In the genomic region with DNA sequence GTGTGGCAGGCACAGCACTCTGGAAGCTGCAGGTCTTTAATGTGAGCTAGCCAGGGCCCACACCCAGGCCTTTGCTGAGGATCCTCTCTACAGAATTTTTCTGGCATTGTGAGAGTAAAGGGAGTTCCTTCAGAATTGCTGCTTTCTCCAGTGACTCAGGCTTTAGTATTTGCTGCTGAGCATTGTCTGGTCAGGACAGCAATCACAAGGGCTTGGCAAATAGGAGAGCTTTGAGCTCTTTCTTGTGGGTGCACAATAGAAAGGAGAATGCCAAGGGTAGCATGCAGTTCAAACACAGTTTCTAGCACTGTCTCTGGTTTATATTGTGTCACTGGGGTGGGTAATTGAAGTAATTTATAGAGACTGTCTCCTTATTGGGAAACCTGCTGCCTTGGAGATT, we compare ENCODE assay signal across 8 mouse cellular contexts. TPM values are rescaled to one million over a fixed set of nuclear protein-coding genes. Genes with fewer than 3 reads are reported as not detected.
DNase-seq lines count a peak whose midpoint lies in the region; ATAC-seq and TF ChIP-seq lines count a peak whose summit lies in the region.
"Had no signal": no experiment of that assay in that cellular context is flagged by ENCODE, and none has a peak within 500 bp of the region (broad histone marks: within the 10 kb centered on the region; RNA-seq: fewer than 3 reads in every experiment).

No protein-coding gene starts in this region.

- no peak overlapping the region for H3K4me3 ChIP-seq in layer of hippocampus, adult 2 months
- no peak overlapping the region for H3K4me3 ChIP-seq in embryonic facial prominence, embryonic 13.5 days
- H3K4me3 ChIP-seq in hindbrain, postnatal 0 days (ENCODE audit: low read length) = no peak overlapping the region
- peak overlapping the region; percentile 8; the same call in 1 of the 2 replicates for H3K4me3 ChIP-seq in neural tube, embryonic 13.5 days

- H3K9ac ChIP-seq in embryonic facial prominence, embryonic 13.5 days = no peak overlapping the region
- H3K9ac ChIP-seq in hindbrain, postnatal 0 days (replicated peaks; ENCODE audit: low read length) = no peak overlapping the region
- H3K9ac ChIP-seq in neural tube, embryonic 13.5 days = peak overlapping the region; percentile 41; the same call in 1 of the 2 replicates

- H3K4me1 ChIP-seq in embryonic facial prominence, embryonic 13.5 days = peaks cover 43% of the 10 kb centered on the region
- peaks cover 29% of the 10 kb centered on the region for H3K4me1 ChIP-seq in hindbrain, postnatal 0 days (ENCODE audit: insufficient read depth, low read length)
- H3K4me1 ChIP-seq in neural tube, embryonic 13.5 days (replicated peaks) = peaks cover 51% of the 10 kb centered on the region

- no peaks in the 10 kb centered on the region for H3K27me3 ChIP-seq in embryonic facial prominence, embryonic 13.5 days
- no peaks in the 10 kb centered on the region for H3K27me3 ChIP-seq in hindbrain, postnatal 0 days (ENCODE audit: insufficient read depth, low read length)
- H3K27me3 ChIP-seq in neural tube, embryonic 13.5 days = no peaks in the 10 kb centered on the region

- 0 out of 2 replicates have a peak overlapping the region, but pooled peaks have one; percentile 73 for H3K4me2 ChIP-seq in embryonic facial prominence, embryonic 13.5 days
- H3K4me2 ChIP-seq in hindbrain, postnatal 0 days (ENCODE audit: low read depth, low read length) = peak overlapping the region; percentile 67
- peak overlapping the region; percentile 86 for H3K4me2 ChIP-seq in neural tube, embryonic 13.5 days

- no peak for ATAC-seq in embryonic facial prominence, embryonic 13.5 days (ENCODE audit: insufficient number of reproducible peaks, insufficient read depth, low FRiP score, low TSS enrichment, low read depth)
- no peak for ATAC-seq in hindbrain, postnatal 0 days
- no peak for ATAC-seq in neural tube, embryonic 13.5 days (ENCODE audit: low read depth)
- no peak for ATAC-seq in monocyte, adult 5-6 weeks (replicated peaks; ENCODE audit: insufficient number of reproducible peaks, low FRiP score, low TSS enrichment, poor library complexity, severe bottlenecking)

- H3K9me3 ChIP-seq in embryonic facial prominence, embryonic 13.5 days = no peaks in the 10 kb centered on the region
- no peaks in the 10 kb centered on the region for H3K9me3 ChIP-seq in hindbrain, postnatal 0 days (ENCODE audit: low read length)
- no peaks in the 10 kb centered on the region for H3K9me3 ChIP-seq in neural tube, embryonic 13.5 days

- TF ChIP-seq CTCF in layer of hippocampus, adult 2 months (conservative IDR thresholded peaks at IDR 0.05) = no peak
- TF ChIP-seq CTCF in hindbrain, postnatal 0 days (IDR thresholded peaks at IDR 0.05; ENCODE audit: low read depth) = no peak

- no peak for DNase-seq in layer of hippocampus, adult 2 months (ENCODE audit: low spot score in 2 of 2)
- DNase-seq in layer of hippocampus, adult 8-10 months (ENCODE audit: low spot score in 2 of 2) = no peak
- no peak for DNase-seq in hindbrain, postnatal 0 days (ENCODE audit: low spot score)
- no peak for DNase-seq in embryo, embryonic 10.5 days (ENCODE audit: low spot score)
- DNase-seq: lung, adult 18-20 months had no signal

- H3K27ac ChIP-seq in layer of hippocampus, adult 2 months = peak overlapping the region; percentile 61; the same call in 1 of the 2 replicates
- H3K27ac ChIP-seq in embryonic facial prominence, embryonic 13.5 days = no peak overlapping the region
- no peak overlapping the region for H3K27ac ChIP-seq in hindbrain, postnatal 0 days
- H3K27ac ChIP-seq in neural tube, embryonic 13.5 days (replicated peaks) = peak overlapping the region; percentile 59

- peaks cover 14% of the 10 kb centered on the region; the same call in 1 of the 2 replicates for H3K36me3 ChIP-seq in embryonic facial prominence, embryonic 13.5 days
- no peaks in the 10 kb centered on the region for H3K36me3 ChIP-seq in hindbrain, postnatal 0 days (ENCODE audit: insufficient read depth, low read length)
- H3K36me3 ChIP-seq in neural tube, embryonic 13.5 days = no peaks in the 10 kb centered on the region; the same call in 1 of the 2 replicates

RNA-seq across cellular contexts. Expression of gene Zfand3, which starts 3.9 kb away (rescaled TPM):
- total RNA-seq in layer of hippocampus, adult 2 months (2021) = 100 to 1,000 TPM; 112 to 118 TPM
- total RNA-seq in layer of hippocampus, adult 8-10 months (2022) = 100 to 1,000 TPM; 100 to 122 (median 109) TPM
- 46.2 and 55.2 TPM in 2 replicates for polyA plus RNA-seq in embryonic facial prominence, embryonic 13.5 days (2015; fragmentation: Nextera tagmentation; extraction: Ambion mirVana)
- 84.5 and 105 TPM in 2 replicates for total RNA-seq in hindbrain, postnatal 0 days (2014; rRNA removed)
- polyA plus RNA-seq in hindbrain, postnatal 0 days (2015; fragmentation: Nextera tagmentation; extraction: Ambion mirVana) = 49.2 and 50.6 TPM in 2 replicates
- 79.3 TPM in 2 replicates for polyA plus RNA-seq in neural tube, embryonic 13.5 days (2015; fragmentation: Nextera tagmentation; extraction: Ambion mirVana)
- total RNA-seq in monocyte, adult 5-6 weeks (2017) = 61.7 to 76.8 TPM (median 69.9 TPM) in 3 replicates

RNA-seq across cellular contexts. Expression of gene Mdga1, which starts 38.5 kb away (rescaled TPM):
- 10 to 100 TPM; 70.1 to 73.8 TPM for total RNA-seq in layer of hippocampus, adult 2 months (2021)
- total RNA-seq in layer of hippocampus, adult 8-10 months (2022) = 10 to 100 TPM; 51.9 to 62.7 (median 57.1) TPM
- polyA plus RNA-seq in embryonic facial prominence, embryonic 13.5 days (2015; fragmentation: Nextera tagmentation; extraction: Ambion mirVana) = 3.0 and 3.5 TPM in 2 replicates
- 73.3 and 104 TPM in 2 replicates for total RNA-seq in hindbrain, postnatal 0 days (2014; rRNA removed)
- 14.0 and 16.7 TPM in 2 replicates for polyA plus RNA-seq in hindbrain, postnatal 0 days (2015; fragmentation: Nextera tagmentation; extraction: Ambion mirVana)
- polyA plus RNA-seq in neural tube, embryonic 13.5 days (2015; fragmentation: Nextera tagmentation; extraction: Ambion mirVana) = 9.0 and 10.2 TPM in 2 replicates
- 1.6 to 5.2 TPM in 2 of 3 replicates, not detected in the other for total RNA-seq in monocyte, adult 5-6 weeks (2017)

Comparison
In these comparisons a context has a peak if more than half of its experiments do, and no peak if none do; other contexts are left out.
1. H3K27ac ChIP-seq: peak in layer of hippocampus, adult 2 months (single experiment) and neural tube, embryonic 13.5 days (single experiment); none in embryonic facial prominence, embryonic 13.5 days (single experiment) and hindbrain, postnatal 0 days (single experiment).
2. Peak in every context shown above with its lines, with median percentiles within 50 percentile points of each other: H3K4me2 ChIP-seq.